Mouse (Mus musculus) 416B (cell line): ENCODE results near the gene Ric3.

Experiments
- DNase-seq: peaks from one replicate; pipeline ENCODE4 v3.0.0; 2011; ENCODE audit warnings: low read depth

Gene Ric3

DNA sequence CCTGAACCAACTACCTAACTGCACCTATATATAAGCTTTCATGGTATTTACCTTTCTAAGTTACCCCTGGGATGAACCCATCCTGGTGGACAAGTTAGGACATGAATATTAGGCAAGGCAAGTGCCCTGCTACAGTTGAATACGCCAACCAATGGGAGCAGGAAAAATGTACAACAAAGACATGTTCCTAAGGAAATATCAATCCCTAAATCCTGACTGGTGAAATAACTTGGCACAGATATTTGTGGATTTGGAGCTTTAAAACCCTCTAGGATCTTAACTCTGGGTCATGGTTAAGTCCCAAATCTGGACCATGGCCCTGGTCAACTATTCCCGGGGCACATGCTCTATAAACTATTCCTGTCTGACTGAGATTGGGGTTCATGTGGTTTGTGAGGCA is 37.3 kb downstream of the Ric3 start:
- DNase-seq, result no peak

DNA sequence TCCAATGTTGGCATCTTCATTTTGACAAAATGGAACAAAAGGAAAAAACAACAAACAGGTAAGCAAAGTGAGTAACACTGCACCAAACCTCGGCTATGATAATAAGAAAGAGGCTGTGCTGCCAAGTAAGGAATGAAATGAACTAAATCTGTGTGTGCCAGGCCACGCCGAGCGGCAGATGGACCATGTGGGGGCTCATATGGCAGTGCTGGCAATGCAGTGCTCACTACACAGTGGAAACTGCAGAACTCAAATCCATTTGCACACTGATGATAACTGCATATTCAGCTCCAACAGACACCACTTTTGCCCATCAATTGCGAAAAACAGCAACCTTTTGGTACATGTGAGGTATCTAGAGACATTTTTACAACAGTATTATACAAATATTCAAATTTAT is 43.7 kb downstream of the Ric3 start:
- DNase-seq, result no peak

DNA sequence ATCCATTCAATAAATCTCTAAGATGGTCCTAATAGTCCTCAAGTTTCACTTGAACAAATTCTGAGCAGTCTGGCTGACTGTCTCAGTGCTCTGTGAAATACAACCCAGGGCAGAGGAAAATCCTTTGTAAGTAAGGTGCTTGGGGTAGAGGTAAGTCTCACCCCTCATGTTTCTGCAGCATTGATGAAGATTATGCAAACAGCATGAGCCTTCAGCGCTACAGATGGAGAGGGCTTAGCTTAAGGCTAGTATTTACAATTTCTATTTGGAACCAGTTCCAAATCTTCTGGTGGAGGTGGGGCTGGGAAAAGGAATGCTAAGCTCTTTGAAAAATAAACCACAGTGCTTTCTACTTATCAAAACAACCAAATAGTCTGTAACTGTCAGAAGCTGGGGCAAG is 44.1 kb downstream of the Ric3 start:
- DNase-seq, result no peak

DNA sequence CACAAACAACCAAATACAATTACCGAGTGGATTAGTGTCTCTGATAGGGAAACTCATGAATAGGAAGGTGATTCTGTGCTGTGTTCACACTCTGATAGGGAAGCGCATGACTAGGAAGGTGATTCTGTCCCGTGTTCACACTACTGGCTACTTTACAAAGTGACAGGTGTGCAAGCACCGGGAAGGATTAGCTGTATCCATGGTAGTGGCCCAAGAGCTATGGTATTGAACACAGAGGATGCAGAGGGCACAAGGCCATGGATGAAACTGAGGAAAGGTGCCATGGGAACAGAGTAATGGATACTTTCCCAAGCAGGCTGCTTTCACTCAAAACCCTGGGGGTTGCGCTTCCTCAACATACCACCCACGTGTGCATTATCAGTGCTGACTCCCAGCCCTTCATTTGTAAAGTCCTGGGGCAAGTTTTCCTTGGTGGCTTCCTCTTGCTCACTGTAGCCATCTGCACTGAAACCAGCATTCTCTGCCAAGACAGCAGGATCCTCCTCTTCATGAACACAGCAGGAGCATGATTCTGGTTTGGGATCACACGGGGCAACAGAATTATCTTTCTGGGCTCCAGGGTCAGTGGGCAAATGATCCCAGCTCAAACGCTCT is 44.9 kb downstream of the Ric3 start:
- DNase-seq, result no peak

DNA sequence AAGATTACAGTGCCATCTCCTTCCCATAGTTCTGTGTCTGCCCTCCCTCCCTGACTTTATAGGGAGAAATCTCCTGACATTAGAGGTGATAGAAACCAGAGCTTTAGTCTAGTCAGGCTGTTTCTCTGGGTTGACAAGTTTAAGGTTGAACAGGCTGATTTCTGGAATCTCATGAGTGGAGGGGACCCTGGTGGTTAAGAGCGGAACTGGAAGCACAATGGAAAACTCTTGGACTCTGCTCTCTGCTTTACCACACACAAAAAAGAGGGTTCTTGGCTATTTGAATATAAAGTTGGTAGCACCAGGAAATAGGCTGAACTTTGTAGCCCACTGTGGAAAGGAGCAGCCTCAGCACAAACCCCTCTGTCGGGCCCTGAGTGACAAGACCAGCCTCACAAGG is 51.1 kb downstream of the Ric3 start:
- DNase-seq, result no peak

DNA sequence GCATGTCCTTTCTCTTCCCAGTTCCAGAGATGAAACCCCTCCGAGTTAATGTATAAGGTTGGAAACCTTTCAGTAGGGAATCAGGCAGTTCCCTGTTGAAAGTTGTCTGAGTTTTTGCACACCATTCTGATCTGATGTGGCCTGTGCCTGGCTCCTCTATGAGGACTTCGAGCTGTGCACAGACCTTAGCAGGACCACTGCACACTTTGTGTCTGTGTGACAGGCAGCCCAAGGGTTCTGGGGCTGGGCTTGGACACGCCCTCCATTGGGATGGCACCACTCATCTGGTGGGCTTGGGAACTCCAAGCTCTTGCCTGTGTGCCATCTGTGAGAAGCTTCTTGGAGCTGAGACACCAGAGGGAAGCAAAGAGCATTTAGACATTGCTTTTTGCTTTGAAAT is 51.8 kb downstream of the Ric3 start:
- DNase-seq, result no peak

DNA sequence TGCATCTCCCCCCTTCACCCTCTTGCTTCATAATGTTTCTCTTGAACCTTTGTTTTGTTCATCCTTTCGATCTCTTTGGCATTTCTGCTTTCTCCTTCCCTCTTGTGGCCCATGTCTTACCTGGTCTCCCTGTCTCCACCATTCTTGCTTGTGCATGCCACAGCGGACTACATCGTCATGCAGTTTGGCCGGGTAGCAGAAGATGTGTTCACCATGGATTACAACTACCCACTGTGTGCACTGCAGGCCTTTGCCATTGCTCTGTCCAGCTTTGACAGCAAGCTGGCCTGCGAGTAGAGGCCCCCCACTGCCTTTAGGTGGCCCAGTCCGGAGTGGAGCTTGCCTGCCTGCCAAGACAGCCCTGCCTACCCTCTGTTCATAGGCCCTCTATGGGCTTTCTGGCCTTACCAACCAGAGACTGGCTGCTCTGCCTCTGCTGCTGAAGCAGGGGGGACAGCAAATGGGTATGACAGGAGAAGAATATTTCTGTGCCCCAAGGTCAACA is 53.1 kb downstream of the Ric3 start:
- DNase-seq, result no peak

DNA sequence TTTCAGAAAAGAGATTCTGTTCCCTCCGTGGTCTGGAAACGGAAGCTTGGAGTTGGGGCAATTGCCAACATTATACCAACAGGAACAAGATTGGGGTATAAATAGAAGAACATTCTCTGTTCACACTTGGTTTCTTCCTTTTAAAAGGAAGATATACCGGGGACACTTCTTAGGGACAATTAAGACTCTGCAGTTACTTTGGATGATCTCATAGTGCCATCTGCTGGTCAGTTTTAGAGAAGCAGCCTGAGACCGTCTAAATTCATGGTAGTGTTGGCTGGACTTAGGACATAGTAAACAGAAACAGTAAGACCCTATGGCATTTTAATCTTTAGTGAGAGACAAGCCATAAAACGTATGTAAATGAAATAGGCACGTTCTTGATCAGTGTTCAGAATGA is 54.9 kb downstream of the Ric3 start:
- DNase-seq, result peak; percentile 74

DNA sequence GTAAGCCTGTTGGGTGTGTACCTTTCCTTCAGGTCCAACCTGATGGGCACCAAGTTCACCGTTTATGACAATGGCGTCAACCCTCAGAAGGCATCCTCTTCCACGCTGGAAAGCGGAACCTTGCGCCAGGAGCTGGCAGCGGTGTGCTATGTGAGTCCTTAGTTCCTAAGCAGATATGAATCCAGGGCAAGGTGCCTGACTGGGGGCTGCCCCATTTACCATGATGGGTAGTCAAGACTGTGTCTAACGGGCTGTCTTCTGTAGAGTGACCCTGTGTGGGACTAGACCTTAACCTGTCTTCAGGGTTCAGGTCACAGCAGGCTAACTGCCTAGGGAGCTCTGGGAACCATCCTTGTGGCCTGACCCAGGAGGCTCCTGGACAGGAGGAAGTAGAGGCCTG is 55.4 kb downstream of the Ric3 start:
- DNase-seq, result no peak

DNA sequence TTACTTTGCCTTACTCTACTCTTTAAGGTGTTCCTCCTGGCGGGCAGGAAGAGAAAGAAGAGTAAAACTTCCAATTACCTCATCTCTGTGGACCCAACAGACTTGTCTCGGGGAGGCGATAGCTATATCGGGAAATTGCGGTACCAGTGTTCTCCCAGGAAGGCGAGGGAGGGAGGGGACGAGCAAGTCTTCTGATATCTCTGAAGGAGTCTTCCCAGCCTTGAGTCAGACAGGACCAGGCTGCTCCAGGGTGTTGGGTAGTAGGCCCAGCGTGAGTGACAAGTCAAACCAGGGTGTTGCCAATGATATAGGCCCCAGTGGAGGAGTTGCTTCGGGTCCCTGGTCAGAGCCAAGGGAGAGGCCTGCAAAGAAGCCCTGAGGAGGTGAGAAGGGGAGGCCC is 56.2 kb downstream of the Ric3 start:
- no peak for DNase-seq

DNA sequence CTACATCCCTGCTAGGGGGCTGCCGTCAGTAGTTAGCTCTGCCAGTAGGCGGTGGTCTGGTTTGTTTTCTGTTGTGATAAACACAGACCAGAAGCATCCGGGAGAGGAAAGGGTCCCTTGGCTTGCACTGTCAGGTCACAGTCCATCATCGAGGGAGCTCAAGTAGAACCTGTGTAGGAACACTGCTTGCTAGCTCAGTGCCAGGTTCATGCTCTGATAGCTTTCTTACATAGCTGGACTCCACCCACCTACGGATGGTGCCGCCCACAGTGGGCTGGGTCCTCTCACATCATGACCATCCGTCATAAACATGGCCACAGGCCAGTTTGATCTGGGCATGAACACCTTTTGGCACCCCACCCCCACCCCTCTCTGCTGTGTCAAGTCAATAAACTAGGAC is 57.4 kb downstream of the Ric3 start:
- no peak for DNase-seq

DNA sequence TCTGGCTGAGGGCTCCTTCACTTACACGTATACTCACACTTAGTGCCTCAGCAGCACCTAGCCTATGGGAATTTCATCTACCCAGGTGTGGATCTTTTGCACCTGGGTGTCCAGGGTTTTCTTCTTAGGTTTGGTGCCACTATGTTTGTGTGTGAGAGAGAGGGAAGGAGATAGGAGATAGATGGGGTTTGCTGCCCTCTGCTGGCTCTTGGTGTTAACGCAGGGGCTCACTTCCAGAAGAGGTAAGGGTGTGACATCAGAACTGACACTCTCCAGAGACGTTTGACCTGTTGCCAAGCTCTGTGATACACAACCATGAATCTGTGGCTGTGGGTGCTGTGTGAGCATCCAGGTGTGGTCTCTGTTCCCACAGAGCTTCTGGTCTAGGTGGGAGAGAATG is 61.7 kb downstream of the Ric3 start:
- DNase-seq, result peak; percentile 69

DNA sequence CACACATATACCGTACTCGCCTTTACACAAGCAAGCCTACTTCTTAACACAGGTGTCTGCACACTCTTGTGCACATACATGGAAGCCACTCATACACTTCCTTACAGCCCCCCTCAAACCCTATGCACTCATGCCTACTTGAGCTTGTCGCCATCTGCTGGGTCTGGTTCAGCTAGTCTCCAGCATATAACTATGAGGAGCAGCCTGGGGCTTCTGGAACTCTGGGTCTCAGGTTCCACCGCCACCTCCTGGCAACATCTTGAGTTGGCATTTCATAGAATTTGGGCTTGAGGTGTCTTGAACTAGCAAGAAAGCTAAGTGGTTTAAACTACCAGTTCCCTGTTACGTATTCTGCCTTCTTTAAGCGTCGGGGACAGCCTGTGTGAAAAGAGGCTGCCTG is 63.9 kb downstream of the Ric3 start:
- peak; percentile 32 for DNase-seq

DNA sequence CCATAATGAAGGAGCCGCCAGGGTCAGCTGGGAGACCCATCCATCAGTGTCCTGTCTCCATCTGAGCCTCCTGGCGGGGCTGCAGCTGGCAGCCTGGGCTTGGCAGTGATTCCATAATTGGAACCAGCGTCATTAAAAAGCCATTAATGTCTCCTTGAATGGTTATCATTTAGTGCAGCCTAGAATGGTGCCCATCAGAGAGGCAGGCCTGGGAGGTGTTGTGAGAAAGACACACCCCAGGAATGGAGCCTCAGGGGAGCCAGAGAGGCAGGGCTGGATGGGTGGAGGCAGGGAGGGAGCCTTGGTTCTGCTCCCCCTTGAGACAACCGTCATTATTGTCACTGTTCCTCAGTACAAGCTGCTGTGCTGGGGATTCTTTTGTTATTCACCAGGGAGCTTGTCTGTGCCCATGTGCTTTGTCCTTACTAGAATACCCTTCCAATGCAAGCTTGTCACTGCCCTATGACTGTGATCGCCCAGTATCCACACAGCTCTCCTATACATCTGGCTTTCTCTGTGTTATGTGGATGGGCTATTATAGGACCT is 66.7 kb downstream of the Ric3 start:
- DNase-seq, result no peak

DNA sequence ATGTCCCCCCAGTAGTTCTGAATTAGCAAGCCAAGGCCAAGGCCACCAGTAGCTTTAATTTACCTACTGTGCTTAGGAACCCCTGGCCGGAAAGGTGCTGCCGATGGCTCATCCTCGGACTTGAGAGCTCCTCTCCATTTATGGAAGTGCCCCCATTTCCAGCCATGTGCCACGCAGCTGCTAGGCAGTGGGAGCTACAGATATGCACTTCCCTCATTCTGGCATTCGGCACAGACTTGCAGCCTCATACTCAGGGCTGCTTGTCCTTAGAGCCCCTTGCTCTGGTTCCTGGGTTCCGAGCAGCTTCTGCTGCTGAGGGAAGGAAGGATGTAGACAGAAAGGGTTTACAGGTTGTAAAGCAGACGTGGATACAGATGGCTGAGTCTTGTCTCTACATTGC is 68.3 kb downstream of the Ric3 start:
- DNase-seq, result no peak

DNA sequence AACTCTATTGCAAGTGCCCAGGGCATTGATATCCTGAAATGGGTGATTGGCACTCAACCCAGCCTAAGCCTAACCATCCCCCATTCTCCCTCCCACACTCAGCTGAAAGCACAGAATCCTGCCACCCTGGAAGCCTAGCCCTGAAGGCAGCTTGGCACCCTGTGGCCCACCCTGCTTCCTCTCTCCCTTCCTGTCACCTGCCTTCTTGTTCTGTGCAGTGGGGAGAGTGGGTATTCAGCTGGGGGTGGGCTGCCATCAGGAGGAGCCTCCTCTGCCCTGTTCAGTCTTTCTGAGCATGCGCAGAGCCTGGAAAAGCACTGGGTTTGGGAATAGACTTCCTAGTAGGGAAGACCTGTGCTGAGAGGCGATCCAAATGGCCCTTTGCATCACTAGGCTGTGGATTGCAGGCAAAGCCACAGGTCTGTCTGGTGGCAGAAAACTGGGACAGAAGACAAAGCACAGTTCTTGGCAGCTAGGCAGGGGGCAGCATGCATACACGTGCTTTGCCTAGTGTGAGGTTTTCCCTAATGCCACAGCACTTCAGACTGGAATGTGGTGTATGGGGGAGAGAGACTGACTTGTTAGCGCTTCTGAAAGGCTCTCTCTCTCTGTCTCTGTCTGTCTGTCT is 70.0 kb downstream of the Ric3 start:
- DNase-seq, result no peak

DNA sequence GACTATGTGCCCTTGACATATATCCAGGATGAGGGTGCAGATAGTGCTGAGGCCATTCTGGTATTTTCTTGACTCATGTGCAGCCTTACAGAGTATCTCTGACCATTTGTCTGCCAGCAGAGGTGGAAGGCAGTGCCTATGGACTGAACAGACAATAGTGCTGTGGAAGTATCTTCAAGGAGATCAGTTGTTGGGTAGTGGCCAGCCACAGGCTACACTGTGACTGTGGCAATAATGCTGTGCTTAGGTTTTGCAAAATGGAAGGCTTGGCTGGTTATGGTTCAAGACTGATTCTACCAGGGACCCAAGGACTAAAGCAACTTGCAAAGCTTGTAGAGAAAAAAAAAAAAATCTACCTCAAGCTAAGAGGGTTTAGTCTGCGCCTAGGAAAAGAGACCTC is 70.6 kb downstream of the Ric3 start:
- no peak for DNase-seq

DNA sequence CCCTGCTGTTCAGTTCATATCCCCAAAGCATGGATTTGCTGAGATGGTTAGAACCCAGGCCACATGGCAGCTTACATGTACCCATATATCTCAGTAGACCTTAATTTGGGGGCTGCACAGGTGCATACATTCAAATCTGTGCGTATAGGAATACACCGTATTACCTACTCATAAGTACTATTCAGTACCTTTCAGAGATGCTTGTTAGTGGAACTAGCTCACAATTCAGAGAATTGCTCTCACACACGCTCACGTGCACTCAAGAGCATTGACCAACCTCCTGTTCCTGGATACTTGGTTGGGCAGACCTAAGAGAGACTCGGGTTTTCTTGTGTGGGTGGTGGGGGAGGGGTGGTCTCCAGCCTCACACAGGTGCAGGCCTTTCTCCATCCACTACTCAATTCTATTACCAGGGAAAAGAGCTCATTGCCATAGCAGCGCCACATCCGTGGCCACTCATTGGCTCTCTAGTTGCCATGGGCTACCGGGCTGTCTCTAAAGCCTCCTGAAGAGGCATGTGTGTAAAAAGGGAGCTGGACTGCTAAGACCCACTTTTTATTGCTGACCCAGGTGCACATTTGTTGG is 71.4 kb downstream of the Ric3 start:
- no peak for DNase-seq

DNA sequence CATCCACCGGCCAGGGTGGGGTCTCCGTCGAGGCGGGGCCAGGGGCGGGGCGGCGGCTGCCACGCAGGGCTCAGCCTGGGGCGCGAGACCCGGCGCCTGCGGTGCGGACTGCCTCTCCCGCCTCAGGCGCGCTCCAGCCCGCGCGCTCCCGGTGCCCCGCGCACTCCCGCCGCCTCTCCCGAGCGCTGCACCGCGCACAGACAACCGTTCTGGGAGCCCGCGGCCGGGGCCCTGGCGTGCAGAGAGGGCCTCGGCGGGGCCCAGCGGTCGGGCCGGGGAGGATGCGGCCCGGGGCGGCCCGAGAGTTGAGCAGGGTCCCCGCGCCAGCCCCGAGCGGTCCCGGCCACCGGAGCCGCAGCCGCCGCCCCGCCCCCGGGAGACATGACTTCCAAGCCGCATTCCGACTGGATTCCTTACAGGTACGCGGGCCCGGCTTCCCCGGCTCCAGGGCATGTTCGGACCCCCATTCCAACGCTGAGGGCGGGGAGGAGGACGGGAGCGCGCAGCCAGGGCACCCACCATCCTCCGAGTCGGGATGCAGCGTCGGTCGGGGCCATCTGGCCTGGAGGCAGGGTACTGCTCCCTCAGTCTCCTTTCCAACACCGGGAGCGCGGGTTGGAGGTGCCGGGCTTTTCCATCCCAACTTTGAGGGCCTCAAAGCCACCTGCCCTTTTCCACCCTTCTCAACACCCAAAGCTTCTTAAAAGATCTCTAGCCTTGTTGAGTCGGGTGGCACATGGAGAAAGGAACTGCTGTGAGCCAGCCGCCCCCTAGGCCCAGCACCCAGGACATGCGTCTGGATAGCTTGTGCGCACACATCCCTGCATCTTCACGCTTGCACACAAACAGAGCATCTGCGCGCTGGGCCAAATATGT is 72.2 kb downstream of the Ric3 start:
- DNase-seq, result no peak

DNA sequence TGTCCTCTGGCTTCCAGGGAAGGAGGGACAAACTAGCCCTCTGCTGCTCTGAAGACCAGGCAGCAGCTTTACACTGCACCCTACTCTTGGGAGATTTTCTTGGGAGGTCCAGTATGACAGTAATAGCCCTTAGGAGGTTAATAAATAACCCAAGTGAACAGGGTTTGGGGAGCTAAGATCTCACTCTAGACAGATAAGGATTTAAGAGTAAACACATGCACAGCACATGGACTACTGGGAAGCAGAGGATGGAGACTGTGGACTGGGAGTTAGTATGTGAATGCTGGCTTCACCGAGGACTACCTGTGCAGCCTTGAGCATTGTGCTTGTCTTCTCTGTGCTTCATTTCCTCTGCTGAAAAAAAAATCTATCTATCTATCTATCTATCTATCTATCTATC is 73.9 kb downstream of the Ric3 start:
- no peak for DNase-seq

DNA sequence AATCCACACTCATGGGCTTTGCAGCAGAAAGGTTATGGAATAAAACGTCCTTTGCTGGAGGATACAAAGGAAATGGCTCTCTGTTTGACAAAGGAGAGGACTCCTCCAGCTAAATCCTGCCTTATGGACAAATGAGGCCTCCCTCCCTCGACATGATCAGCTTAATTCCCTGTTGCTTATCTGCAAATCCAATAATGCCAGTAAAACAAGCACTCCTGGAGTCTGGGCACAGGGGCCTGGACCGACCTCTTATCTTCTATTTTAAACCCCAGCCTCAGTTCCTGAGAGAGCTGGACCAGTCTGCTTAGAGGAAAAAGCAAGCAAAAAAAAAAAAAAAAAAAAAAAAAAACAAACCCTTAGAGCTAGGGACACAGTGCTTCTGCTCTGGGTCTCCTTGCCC is 79.5 kb downstream of the Ric3 start:
- DNase-seq, result no peak

DNA sequence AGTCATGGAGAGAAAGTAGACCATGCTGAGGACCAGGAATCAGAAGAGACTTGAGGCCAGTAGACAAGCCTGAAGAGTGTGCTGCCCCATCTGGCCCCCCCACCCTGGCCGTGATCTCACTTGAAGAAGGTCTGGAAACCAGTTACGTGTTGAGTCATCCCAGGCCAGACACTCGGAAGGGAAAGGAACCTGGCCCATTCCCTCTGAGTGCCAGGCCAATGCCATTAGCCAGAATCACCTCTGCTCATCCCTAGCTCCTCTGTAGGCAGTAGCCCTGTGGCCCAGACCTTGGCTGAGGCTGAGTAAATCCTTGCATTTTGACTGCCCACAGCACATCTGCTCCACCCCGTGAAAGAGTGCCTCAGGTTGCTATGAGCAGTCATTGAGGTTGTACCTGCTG is 81.2 kb downstream of the Ric3 start:
- DNase-seq, result no peak
